Mouse (Mus musculus) megakaryocyte progenitor cell, adult 5-6 weeks (primary cell): Measurements from ENCODE around the gene Anks3. TPM values are rescaled to one million over a fixed set of nuclear protein-coding genes. Genes with fewer than 3 reads are reported as not detected.

ENCODE experiments used
- ATAC-seq: replicated peaks from 2 replicates; pipeline ENCODE4 v1.8.0; 2016; ENCODE audit warnings: mild to moderate bottlenecking, moderate TSS enrichment, inconsistent platforms; ENCODE audit not compliant: poor library complexity
- total RNA-seq, 2 experiments: library from RNA; stranded (forward) in 1 of 2; stranded (reverse) in 1 of 2; fragments of 157-497, 149-512 nt in 1 of 2; fragments of 200-1000 nt in 1 of 2; gene quantifications; 2 replicates each; pipeline versions ENCODE4 v1.2.3 to v1.2.4; 2015 to 2017

Anks3 gene
- total RNA-seq, 2 experiments from 2014 or later: 18.2 to 18.5 TPM

GRCm38 (mm10) chr16:4969055-4969843 lies 5.2 kb upstream of the Anks3 start:
- ATAC-seq: peak; percentile 95

GRCm38 (mm10) chr16:4968426-4968825 lies 4.4 kb upstream of the Anks3 start:
- ATAC-seq: no peak

GRCm38 (mm10) chr16:4965392-4966129 lies 1.6 kb upstream of the Anks3 start:
- ATAC-seq: no peak

- ATAC-seq: peak; percentile 2; the same call in 1 of the 2 replicates
These were observed 856 bp upstream of the Anks3 start for GRCm38 (mm10) chr16:4964731-4965391.

- ATAC-seq: no peak
These were observed 659 bp downstream of the Anks3 start for GRCm38 (mm10) chr16:4963346-4963745.

- no peak for ATAC-seq
These were observed 3.7 kb downstream of the Anks3 start for GRCm38 (mm10) chr16:4960260-4960659.

GRCm38 (mm10) chr16:4957446-4957845 lies 6.6 kb downstream of the Anks3 start:
- ATAC-seq: no peak

GRCm38 (mm10) chr16:4956609-4957008 lies 7.4 kb downstream of the Anks3 start:
- ATAC-seq: no peak

GRCm38 (mm10) chr16:4947378-4947777 lies 16.6 kb downstream of the Anks3 start:
- ATAC-seq: no peak

- ATAC-seq: no peak
These were observed 17.9 kb downstream of the Anks3 start for GRCm38 (mm10) chr16:4946155-4946554.

- ATAC-seq: no peak
These were observed 18.6 kb downstream of the Anks3 start for GRCm38 (mm10) chr16:4945415-4945814.

- ATAC-seq: no peak
These were observed 20.6 kb downstream of the Anks3 start for GRCm38 (mm10) chr16:4943431-4943830.

- ATAC-seq: no peak
These were observed 21.1 kb downstream of the Anks3 start for GRCm38 (mm10) chr16:4942868-4943267.

- no peak for ATAC-seq
These were observed 23.0 kb downstream of the Anks3 start for GRCm38 (mm10) chr16:4941016-4941415.

GRCm38 (mm10) chr16:4940311-4940850 lies 23.6 kb downstream of the Anks3 start:
- ATAC-seq: no peak

GRCm38 (mm10) chr16:4939412-4939811 lies 24.6 kb downstream of the Anks3 start:
- peak; percentile 53 for ATAC-seq

- peak; percentile 93 for ATAC-seq
These were observed 25.0 kb downstream of the Anks3 start for GRCm38 (mm10) chr16:4938989-4939388.

- no peak for ATAC-seq
These were observed 25.5 kb downstream of the Anks3 start, which contains the start of gene Nudt16l1 for GRCm38 (mm10) chr16:4938461-4938860. TSS of gene Nudt16l1 (plus strand) at chr16:4938761.

GRCm38 (mm10) chr16:4937351-4938190 lies 26.4 kb downstream of the Anks3 start:
- ATAC-seq: no peak
